Mouse (Mus musculus) G1E (cell line): ENCODE results near the gene Itga7.

Experiments
- CTCF ChIP-seq: IDR thresholded peaks from 2 replicates; pipeline ENCODE4 v1.5.1; 2012; ENCODE audit warnings: low read depth, low read length, inconsistent platforms, mixed read lengths
- GATA1 ChIP-seq: IDR thresholded peaks from 2 replicates; pipeline ENCODE4 v1.6.1; 2012; ENCODE audit warnings: borderline replicate concordance, low read length, inconsistent platforms, mixed read lengths
- GATA2 ChIP-seq: IDR thresholded peaks from 2 replicates; pipeline ENCODE4 v1.6.1; 2012; ENCODE audit warnings: low read depth, low read length, inconsistent platforms, borderline replicate concordance
- POLR2AphosphoS5 ChIP-seq: IDR thresholded peaks from 2 replicates; pipeline ENCODE4 v1.6.1; 2012; ENCODE audit warnings: low read depth, low read length, inconsistent platforms; ENCODE audit not compliant: insufficient replicate concordance
- TAL1 ChIP-seq: conservative IDR thresholded peaks from 2 replicates; pipeline ENCODE4 v1.6.1; 2012; ENCODE audit warnings: low read depth, low read length, inconsistent platforms, mixed read lengths

DNA sequence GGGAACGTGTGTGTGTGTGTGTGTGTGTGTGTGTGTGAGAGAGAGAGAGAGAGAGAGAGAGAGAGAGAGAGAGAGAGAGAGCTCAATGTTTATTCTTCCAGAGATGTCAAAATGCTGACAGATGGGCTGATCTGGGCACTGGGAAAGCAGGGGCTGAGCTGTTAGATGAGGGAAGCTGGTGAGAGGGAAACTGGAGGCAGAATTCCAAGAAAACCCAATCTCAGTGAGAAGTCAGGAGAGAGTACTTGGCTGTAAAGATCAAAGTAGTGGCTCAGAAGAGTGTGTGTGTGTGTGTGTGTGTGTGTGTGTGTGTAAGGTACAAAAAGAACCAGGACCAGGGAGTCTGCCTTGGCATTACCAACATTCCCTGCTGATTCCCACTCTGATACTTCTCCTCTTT, 36.1 kb upstream of the Itga7 start:
- TF ChIP-seq CTCF: no peak
- TF ChIP-seq POLR2AphosphoS5: no peak
- TF ChIP-seq GATA1: no peak
- no peak for TF ChIP-seq TAL1
- no peak for TF ChIP-seq GATA2
